Mouse (Mus musculus) stomach, embryonic 14.5 days (tissue): ENCODE results near the gene Utp18. TPM values are rescaled to one million over a fixed set of nuclear protein-coding genes. Genes with fewer than 3 reads are reported as not detected.
"Not testable (repeated sequence)": the region's sequence is repeated elsewhere in the genome, so short reads cannot be mapped to it uniquely, and the experiment has no call there.

Source experiments
- ATAC-seq: fragments of 200-750 bp; cut with Nextera tagmentation; 2 replicates; pipeline ENCODE4 v1.8.0; 2017; ENCODE audit warnings: low read depth, moderate TSS enrichment; ENCODE audit not compliant: insufficient number of reproducible peaks, insufficient read depth, low FRiP score
- H3K27ac ChIP-seq: fragments of 300-500 bp; sonication (generic); 2 replicates; pipeline ENCODE4 v1.5.1; 2014; ENCODE audit warnings: mild to moderate bottlenecking, low read length, moderate library complexity, mixed read lengths
- H3K27me3 ChIP-seq: fragments of 300-500 bp; sonication (generic); 2 replicates; pipeline ENCODE4 v1.6.1; 2014; ENCODE audit warnings: low read length, control low read depth, mixed read lengths; ENCODE audit not compliant: control insufficient read depth, insufficient read depth
- H3K36me3 ChIP-seq: fragments of 300-500 bp; sonication (generic); 2 replicates; pipeline ENCODE4 v1.6.1; 2014; ENCODE audit warnings: mild to moderate bottlenecking, control low read depth, low read length, moderate library complexity, mixed read lengths; ENCODE audit not compliant: control insufficient read depth, insufficient read depth
- H3K4me1 ChIP-seq: fragments of 300-500 bp; sonication (generic); 2 replicates; pipeline ENCODE4 v1.6.1; 2014; ENCODE audit warnings: low read length, control low read depth, mixed read lengths; ENCODE audit not compliant: control insufficient read depth, insufficient read depth
- H3K4me2 ChIP-seq: fragments of 300-500 bp; sonication (generic); replicated peaks from 2 replicates; pipeline ENCODE4 v1.6.1; 2014; ENCODE audit warnings: low read depth, low read length, control low read depth
- H3K4me3 ChIP-seq: fragments of 300-500 bp; sonication (generic); 2 replicates; pipeline ENCODE4 v1.5.1; 2014; ENCODE audit warnings: low read depth, low read length, control low read depth
- H3K9ac ChIP-seq: fragments of 300-500 bp; sonication (generic); replicated peaks from 2 replicates; pipeline ENCODE4 v1.6.1; 2014; ENCODE audit warnings: low read depth, mild to moderate bottlenecking, control low read depth, low read length, moderate library complexity, mixed read lengths
- H3K9me3 ChIP-seq: fragments of 300-500 bp; sonication (generic); 2 replicates; pipeline ENCODE4 v1.6.1; 2016; ENCODE audit warnings: low read depth, low read length, control low read depth; ENCODE audit not compliant: control insufficient read depth
- WGBS: fragments of 180-500 bp; shearing (Covaris S2); extraction: QIAGEN DNeasy Blood & Tissue Kit; methylation state at CpG from one replicate; pipeline ENCODE4 v1.1.7; 2014; 5-methylcytosine and 5-hydroxymethylcytosine counted together
- polyA plus RNA-seq: library from polyadenylated mRNA; unstranded; fragments of >200 nt; fragmentation: Nextera tagmentation; extraction: Ambion mirVana; gene quantifications from 2 replicates; pipeline ENCODE4 v1.2.1, GENCODE M21; 2014

Utp18 gene
- polyA plus RNA-seq, result 24.9 and 30.6 TPM in 2 replicates

- no peaks in the 10 kb centered on the region for H3K27me3 ChIP-seq
- peaks cover 30% of the 10 kb centered on the region for H3K4me1 ChIP-seq
- H3K9me3 ChIP-seq, result no peaks in the 10 kb centered on the region
- H3K9ac ChIP-seq, result peak within 1 kb of the TSS; percentile 93
- WGBS, result under 1% methylated on average over 72 of the region's 83 CpGs
- peak within 1 kb of the TSS; percentile 90 for H3K4me2 ChIP-seq
- H3K4me3 ChIP-seq, result peak within 1 kb of the TSS; percentile 97
- ATAC-seq, result peak; percentile 95
- peaks cover 2% of the 10 kb centered on the region for H3K36me3 ChIP-seq
- peak within 1 kb of the TSS; percentile 95 for H3K27ac ChIP-seq
These were observed at the start of gene Utp18, which contains the start of gene Mbtd1 for GRCm38 (mm10) chr11:93885572-93886410. Gene Utp18, minus strand, starts transcription at chr11:93885766. Gene Mbtd1, plus strand, starts transcription at chr11:93885852.

GRCm38 (mm10) chr11:93929106-93929505 is 43.5 kb upstream of the Utp18 start:
- Histone ChIP-seq H3K27ac (no peak overlapping the region), H3K9me3 (no peaks in the 10 kb centered on the region), H3K36me3 (peaks cover 52% of the 10 kb centered on the region), H3K9ac (no peak overlapping the region), H3K4me3 (no peak overlapping the region), H3K27me3 (no peaks in the 10 kb centered on the region), H3K4me2 (no peak overlapping the region), H3K4me1 (no peaks in the 10 kb centered on the region)
- ATAC-seq, result no peak

- H3K4me2 ChIP-seq, H3K4me3 ChIP-seq, H3K4me1 ChIP-seq, ATAC-seq, H3K9ac ChIP-seq, H3K9me3 ChIP-seq, H3K27ac ChIP-seq, H3K27me3 ChIP-seq: not testable (repeated sequence)
- peaks cover 61% of the 10 kb centered on the region for H3K36me3 ChIP-seq
- WGBS, result 92% methylated on average over 2 of the region's 2 CpGs
These were observed 29.5 kb upstream of the Utp18 start for GRCm38 (mm10) chr11:93915019-93915418.

GRCm38 (mm10) chr11:93911603-93912002 is 26.0 kb upstream of the Utp18 start:
- H3K36me3 ChIP-seq, result peaks cover 52% of the 10 kb centered on the region
- H3K27ac ChIP-seq, result no peak overlapping the region
- no peak overlapping the region for H3K9ac ChIP-seq
- H3K27me3 ChIP-seq, result no peaks in the 10 kb centered on the region
- WGBS, result 80% methylated on average over 3 of the region's 3 CpGs
- no peak for ATAC-seq
- H3K9me3 ChIP-seq, result no peaks in the 10 kb centered on the region
- H3K4me3 ChIP-seq, result no peak overlapping the region
- no peaks in the 10 kb centered on the region for H3K4me1 ChIP-seq
- no peak overlapping the region for H3K4me2 ChIP-seq

GRCm38 (mm10) chr11:93908829-93909228 is 23.3 kb upstream of the Utp18 start:
- 89% methylated on average over 9 of the region's 9 CpGs for WGBS
- ATAC-seq, result no peak
- Histone ChIP-seq H3K9ac (no peak overlapping the region), H3K9me3 (no peaks in the 10 kb centered on the region), H3K27ac (no peak overlapping the region), H3K4me2 (no peak overlapping the region), H3K27me3 (no peaks in the 10 kb centered on the region), H3K4me1 (no peaks in the 10 kb centered on the region), H3K4me3 (no peak overlapping the region), H3K36me3 (peaks cover 42% of the 10 kb centered on the region)

GRCm38 (mm10) chr11:93907839-93908238 is 22.3 kb upstream of the Utp18 start:
- Histone ChIP-seq H3K9ac (no peak overlapping the region), H3K27ac (no peak overlapping the region), H3K4me3 (no peak overlapping the region), H3K27me3 (no peaks in the 10 kb centered on the region), H3K4me1 (no peaks in the 10 kb centered on the region), H3K36me3 (peaks cover 37% of the 10 kb centered on the region), H3K4me2 (no peak overlapping the region), H3K9me3 (no peaks in the 10 kb centered on the region)
- WGBS, result 65% methylated on average over 3 of the region's 3 CpGs
- no peak for ATAC-seq

- Histone ChIP-seq H3K9ac (no peak overlapping the region), H3K4me1 (no peaks in the 10 kb centered on the region), H3K9me3 (no peaks in the 10 kb centered on the region), H3K4me2 (no peak overlapping the region), H3K4me3 (no peak overlapping the region), H3K27me3 (no peaks in the 10 kb centered on the region), H3K27ac (no peak overlapping the region), H3K36me3 (peaks cover 33% of the 10 kb centered on the region)
- ATAC-seq, result no peak
- WGBS, result 83% methylated on average over 4 of the region's 4 CpGs
These were observed 21.3 kb upstream of the Utp18 start for GRCm38 (mm10) chr11:93906834-93907233.

DNA sequence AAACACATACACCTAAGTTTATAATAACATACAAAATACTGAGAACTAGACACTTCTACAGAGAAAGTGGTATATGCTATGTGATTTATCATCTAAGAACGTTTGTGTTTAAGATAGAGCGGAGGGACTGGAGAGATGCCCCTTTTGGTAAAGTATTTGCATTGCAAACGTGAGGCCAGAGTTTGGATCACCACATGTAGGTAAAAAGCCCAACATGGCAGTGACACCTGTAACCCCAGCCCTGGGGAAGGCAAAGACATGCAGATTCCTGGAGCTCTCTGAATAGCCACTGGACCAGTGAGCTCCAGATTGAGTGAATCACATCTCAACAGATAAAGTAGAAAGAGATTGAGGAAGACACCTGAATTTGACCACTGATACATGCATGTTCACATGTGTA is 12.2 kb upstream of the Utp18 start:
- Histone ChIP-seq H3K36me3 (peaks cover 11% of the 10 kb centered on the region), H3K27me3 (no peaks in the 10 kb centered on the region), H3K4me2 (no peak overlapping the region), H3K27ac (no peak overlapping the region), H3K4me3 (no peak overlapping the region), H3K9me3 (no peaks in the 10 kb centered on the region), H3K4me1 (no peaks in the 10 kb centered on the region), H3K9ac (no peak overlapping the region)
- ATAC-seq, result no peak
- 69% methylated on average over 3 of the region's 3 CpGs for WGBS
